In genomic region chr5:136458893-136459499, GRCm38 (mm10) we compare ENCODE assay signal across 13 mouse cellular contexts.
A peak's percentile ranks its signal among the peaks of the same experiment; 100 is the strongest.
DNase-seq lines count a peak whose midpoint lies in the region; ATAC-seq and TF ChIP-seq lines count a peak whose summit lies in the region.
"Had no signal": no experiment of that assay in that cellular context is flagged by ENCODE, and none has a peak within 500 bp of the region (broad histone marks: within the 10 kb centered on the region; RNA-seq: fewer than 3 reads in every experiment).

No protein-coding gene starts in this region.

- no peak for TF ChIP-seq POLR2A in heart, adult 2 months (IDR thresholded peaks at IDR 0.05; ENCODE audit: insufficient read depth, low read depth, low read length)

- TF ChIP-seq CTCF in heart, adult 2 months (IDR thresholded peaks at IDR 0.05) = no peak

- no peaks in the 10 kb centered on the region for H3K9me3 ChIP-seq in kidney, embryonic 16.5 days (ENCODE audit: low read length)
- no peaks in the 10 kb centered on the region for H3K9me3 ChIP-seq in stomach, embryonic 16.5 days (replicated peaks; ENCODE audit: control insufficient read depth, low read length)
- H3K9me3 ChIP-seq: embryonic facial prominence, embryonic 12.5 days; midbrain, embryonic 15.5 days had no signal

- H3K27ac ChIP-seq in heart, adult 2 months = no peak overlapping the region; the same call in none of the 2 replicates
- H3K27ac ChIP-seq in kidney, embryonic 16.5 days (ENCODE audit: low read length) = peak overlapping the region; percentile 83
- peak overlapping the region; percentile 68 for H3K27ac ChIP-seq in stomach, embryonic 16.5 days (ENCODE audit: low read length)
- H3K27ac ChIP-seq: embryonic facial prominence, embryonic 12.5 days; liver, embryonic 14.5 days; midbrain, embryonic 15.5 days had no signal

- intact Hi-C loops in heart, adult 2 months (cut with DNase I) = no loop called here

- DNase-seq in heart, adult 11 months = peak; percentile 83
- no peak for DNase-seq in heart, adult 2 months
- no peak for DNase-seq in kidney, postnatal 25 days
- peak; percentile 34 for DNase-seq in right cerebral cortex, adult 18-20 months
- DNase-seq in right cerebral cortex, postnatal 14 days = no peak
- no peak for DNase-seq in layer of hippocampus, postnatal 36 days
- DNase-seq: cerebellum, adult 11-12 months had no signal

- no peak overlapping the region for H3K4me2 ChIP-seq in kidney, embryonic 16.5 days (replicated peaks; ENCODE audit: low read depth, low read length)
- no peak overlapping the region for H3K4me2 ChIP-seq in stomach, embryonic 16.5 days (ENCODE audit: low read depth, low read length)
- H3K4me2 ChIP-seq: embryonic facial prominence, embryonic 12.5 days; midbrain, embryonic 15.5 days had no signal

- H3K36me3 ChIP-seq in heart, adult 2 months (ENCODE audit: control insufficient read depth, insufficient read depth, low read length) = peaks cover 13% of the 10 kb centered on the region; the same call in 1 of the 2 replicates
- H3K36me3 ChIP-seq in kidney, embryonic 16.5 days (ENCODE audit: insufficient read depth, low read length) = no peaks in the 10 kb centered on the region
- no peaks in the 10 kb centered on the region for H3K36me3 ChIP-seq in stomach, embryonic 16.5 days (ENCODE audit: control insufficient read depth, insufficient read depth, low read length)
- H3K36me3 ChIP-seq: embryonic facial prominence, embryonic 12.5 days; midbrain, embryonic 15.5 days had no signal

- ATAC-seq in kidney, embryonic 16.5 days (ENCODE audit: low FRiP score, low TSS enrichment) = no peak
- peak; percentile 11; the same call in 1 of the 2 replicates for ATAC-seq in stomach, embryonic 16.5 days (ENCODE audit: insufficient read depth, low FRiP score)
- ATAC-seq: forebrain, embryonic 14.5 days; midbrain, embryonic 15.5 days had no signal

- H3K4me3 ChIP-seq in heart, adult 2 months = no peak overlapping the region
- H3K4me3 ChIP-seq in kidney, embryonic 16.5 days (ENCODE audit: low read length) = no peak overlapping the region
- no peak overlapping the region for H3K4me3 ChIP-seq in stomach, embryonic 16.5 days (replicated peaks; ENCODE audit: low read length)
- H3K4me3 ChIP-seq: embryonic facial prominence, embryonic 12.5 days; midbrain, embryonic 15.5 days had no signal

- peaks cover 19% of the 10 kb centered on the region for H3K4me1 ChIP-seq in heart, adult 2 months (ENCODE audit: control insufficient read depth, insufficient read depth, low read length)
- peaks cover 40% of the 10 kb centered on the region for H3K4me1 ChIP-seq in kidney, embryonic 16.5 days (ENCODE audit: insufficient read depth, low read length)
- peaks cover 18% of the 10 kb centered on the region for H3K4me1 ChIP-seq in stomach, embryonic 16.5 days (ENCODE audit: control insufficient read depth, insufficient read depth, low read length)

- no peaks in the 10 kb centered on the region for H3K27me3 ChIP-seq in heart, adult 2 months (ENCODE audit: control insufficient read depth, insufficient read depth, low read length)
- H3K27me3 ChIP-seq in kidney, embryonic 16.5 days (ENCODE audit: insufficient read depth, low read length) = no peaks in the 10 kb centered on the region
- H3K27me3 ChIP-seq in stomach, embryonic 16.5 days (ENCODE audit: control insufficient read depth, insufficient read depth, low read length) = no peaks in the 10 kb centered on the region
- H3K27me3 ChIP-seq: embryonic facial prominence, embryonic 12.5 days; midbrain, embryonic 15.5 days had no signal

- TF ChIP-seq EP300 in heart, adult 2 months (IDR thresholded peaks at IDR 0.05; ENCODE audit: insufficient read depth, low read depth, low read length) = no peak

- no peaks in the 10 kb centered on the region for H3K79me2 ChIP-seq in heart, adult 2 months (replicated peaks; ENCODE audit: control insufficient read depth, insufficient read depth, low read length)

- H3K9ac ChIP-seq in heart, adult 2 months (ENCODE audit: low read depth, low read length) = no peak overlapping the region
- H3K9ac ChIP-seq in kidney, embryonic 16.5 days (replicated peaks; ENCODE audit: low read length) = no peak overlapping the region
- H3K9ac ChIP-seq in stomach, embryonic 16.5 days (ENCODE audit: low read length) = no peak overlapping the region
- H3K9ac ChIP-seq: embryonic facial prominence, embryonic 12.5 days; liver, embryonic 14.5 days; midbrain, embryonic 15.5 days had no signal

- 70% methylated on average over 11 of the region's 11 CpGs for WGBS in heart, adult 2 months
- WGBS in kidney, embryonic 16.5 days = 75% methylated on average over 11 of the region's 11 CpGs
- WGBS in stomach, embryonic 16.5 days = 56% methylated on average over 11 of the region's 11 CpGs

Comparison
In these comparisons a context has a peak if more than half of its experiments do, and no peak if none do; other contexts are left out.
1. DNase-seq: peak in heart, adult 11 months (single experiment) and right cerebral cortex, adult 18-20 months (single experiment); none in heart, adult 2 months (0 of 2), kidney, postnatal 25 days (0 of 2), right cerebral cortex, postnatal 14 days (single experiment) and layer of hippocampus, postnatal 36 days (0 of 2).